Mouse (Mus musculus) CH12.LX (cell line): ENCODE results near the gene Col8a1. TPM values are rescaled to one million over a fixed set of nuclear protein-coding genes. Genes with fewer than 3 reads are reported as not detected.

ENCODE experiments used
- DNase-seq: peaks from one replicate; pipeline ENCODE4 v3.0.0-alpha.2; 2013; ENCODE audit errors: extremely low read depth
- H3K27ac ChIP-seq: 2 replicates; pipeline ENCODE4 v1.5.1; 2012; ENCODE audit warnings: low read depth, mild to moderate bottlenecking, control low read depth, moderate library complexity; ENCODE audit not compliant: insufficient read depth
- H3K27me3 ChIP-seq: replicated peaks from 2 replicates; pipeline ENCODE3; 2012; ENCODE audit warnings: inconsistent platforms
- H3K36me3 ChIP-seq, 2 experiments: replicated peaks in 1 of 2; 2 replicates each; pipeline versions ENCODE3 to v1.6.1; 2012; ENCODE audit warnings: inconsistent platforms in 1 of 2, low read length in 1 of 2, mild to moderate bottlenecking in 1 of 2, mixed read lengths in 1 of 2, moderate library complexity in 1 of 2; ENCODE audit not compliant: control insufficient read depth in 1 of 2, insufficient read depth in 1 of 2
- H3K4me1 ChIP-seq, 2 experiments: 2 replicates each; pipeline ENCODE4 v1.6.1; 2012; ENCODE audit warnings: inconsistent platforms in 1 of 2, moderate library complexity in 1 of 2; ENCODE audit not compliant: insufficient read depth in 2 of 2, control insufficient read depth in 1 of 2
- H3K4me2 ChIP-seq: 2 replicates; pipeline ENCODE4 v1.6.1; 2012; ENCODE audit warnings: low read depth, mild to moderate bottlenecking, control low read depth; ENCODE audit not compliant: poor library complexity, insufficient read depth, severe bottlenecking
- H3K4me3 ChIP-seq, 3 experiments: fragments of 150-350 bp in 1 of 3; sonication (generic) in 1 of 3; replicated peaks in 1 of 3; 2 replicates each; pipeline versions ENCODE3 to v1.5.1; 2011 to 2012; ENCODE audit warnings: low read depth in 2 of 3, low read length in 2 of 3, mild to moderate bottlenecking in 2 of 3, moderate library complexity in 2 of 3, control low read depth in 1 of 3, improper control_type of control experiment in 1 of 3, inconsistent platforms in 1 of 3, mixed read lengths in 1 of 3; ENCODE audit not compliant: poor library complexity in 1 of 3
- H3K79me2 ChIP-seq: replicated peaks from 2 replicates; pipeline ENCODE4 v1.6.1; 2012; ENCODE audit warnings: mild to moderate bottlenecking, moderate library complexity; ENCODE audit not compliant: control insufficient read depth, poor library complexity, insufficient read depth, severe bottlenecking; ENCODE audit errors: extremely low read depth
- H3K9ac ChIP-seq: 2 replicates; pipeline ENCODE4 v1.6.1; 2012; ENCODE audit warnings: low read depth, mild to moderate bottlenecking, control low read depth, moderate library complexity; ENCODE audit not compliant: insufficient read depth
- H3K9me3 ChIP-seq: replicated peaks from 2 replicates; pipeline ENCODE3; 2012; ENCODE audit warnings: low read length, inconsistent platforms, mixed read lengths
- CTCF ChIP-seq, 2 experiments: IDR thresholded peaks in 1 of 2; conservative IDR thresholded peaks in 1 of 2; 2 replicates each; pipeline ENCODE4 v1.5.1; 2011 to 2012; ENCODE audit warnings: low read depth in 2 of 2, low read length in 2 of 2, improper control_type of control experiment in 1 of 2, inconsistent platforms in 1 of 2, mild to moderate bottlenecking in 1 of 2, moderate library complexity in 1 of 2
- EP300 ChIP-seq: IDR thresholded peaks from 2 replicates; pipeline ENCODE4 v1.6.1; 2011; ENCODE audit warnings: low read length, improper control_type of control experiment
- ETS1 ChIP-seq: conservative IDR thresholded peaks from 2 replicates; pipeline ENCODE4 v1.6.1; 2012; ENCODE audit warnings: low read depth, mild to moderate bottlenecking, inconsistent platforms, low read length, improper control_type of control experiment, moderate library complexity
- GABPA ChIP-seq: IDR thresholded peaks from 2 replicates; pipeline ENCODE4 v1.6.1; 2012; ENCODE audit warnings: low read depth, low read length, improper control_type of control experiment, inconsistent platforms; ENCODE audit not compliant: insufficient replicate concordance
- JUN ChIP-seq: IDR thresholded peaks from 2 replicates; pipeline ENCODE4 v1.6.1; 2011; ENCODE audit warnings: low read depth, mild to moderate bottlenecking, low read length, improper control_type of control experiment, moderate library complexity; ENCODE audit not compliant: insufficient read depth
- JUND ChIP-seq: conservative IDR thresholded peaks from 2 replicates; pipeline ENCODE4 v1.6.1; 2011; ENCODE audit warnings: low read depth, low read length, improper control_type of control experiment
- MAFK ChIP-seq: IDR thresholded peaks from 2 replicates; pipeline ENCODE4 v1.6.1; 2011; ENCODE audit warnings: low read length, improper control_type of control experiment; ENCODE audit not compliant: insufficient replicate concordance
- MAX ChIP-seq: IDR thresholded peaks from 2 replicates; pipeline ENCODE4 v1.6.1; 2011; ENCODE audit warnings: low read length, improper control_type of control experiment
- MEF2A ChIP-seq: IDR thresholded peaks from 2 replicates; pipeline ENCODE4 v1.6.1; 2014; ENCODE audit warnings: low read depth, mild to moderate bottlenecking, inconsistent platforms, low read length, improper control_type of control experiment, borderline replicate concordance
- NELFE ChIP-seq: IDR thresholded peaks from 2 replicates; pipeline ENCODE4 v1.6.1; 2011; ENCODE audit warnings: low read depth, low read length, improper control_type of control experiment
- NRF1 ChIP-seq: IDR thresholded peaks from 2 replicates; pipeline ENCODE4 v1.6.1; 2014; ENCODE audit warnings: low read depth, mild to moderate bottlenecking, inconsistent platforms, low read length, improper control_type of control experiment, moderate library complexity
- SIN3A ChIP-seq: IDR thresholded peaks from 2 replicates; pipeline ENCODE4 v1.6.1; 2012; ENCODE audit warnings: low read length, improper control_type of control experiment, inconsistent platforms
- TBP ChIP-seq: conservative IDR thresholded peaks from 2 replicates; pipeline ENCODE4 v1.6.1; 2011; ENCODE audit warnings: low read depth, low read length, improper control_type of control experiment
- UBTF ChIP-seq: IDR thresholded peaks from 2 replicates; pipeline ENCODE4 v1.6.1; 2012; ENCODE audit warnings: low read depth, mild to moderate bottlenecking, inconsistent platforms, low read length, improper control_type of control experiment, moderate library complexity
- USF2 ChIP-seq: conservative IDR thresholded peaks from 2 replicates; pipeline ENCODE4 v1.6.1; 2011; ENCODE audit warnings: low read depth, low read length, improper control_type of control experiment
- ZC3H11A ChIP-seq: IDR thresholded peaks from 2 replicates; pipeline ENCODE4 v1.6.1; 2012; ENCODE audit warnings: low read depth, mild to moderate bottlenecking, inconsistent platforms, low read length, improper control_type of control experiment
- ZKSCAN1 ChIP-seq: IDR thresholded peaks from 2 replicates; pipeline ENCODE4 v1.6.1; 2012; ENCODE audit warnings: low read depth, inconsistent platforms, low read length, improper control_type of control experiment, borderline replicate concordance
- ZNF384 ChIP-seq: IDR thresholded peaks from 2 replicates; pipeline ENCODE4 v1.6.1; 2012; ENCODE audit warnings: low read depth, low read length, improper control_type of control experiment, inconsistent platforms
- dilution Hi-C: fragments of 300-500 bp; cut with MboI; formaldehyde crosslinking; loops from 2 replicates; pipeline ENCODE4 v1.14.3; 2020; ENCODE audit warnings: low sequenced_read_pairs; ENCODE audit not compliant: extremely low pct_unique_long_range_greater_than_20kb, extremely low pct_ligation_motif_present
- in situ Hi-C: fragments of 300-500 bp; cut with MboI; formaldehyde crosslinking; loops from 3 replicates; pipeline ENCODE4 v1.14.3; 2019; ENCODE audit warnings: low sequenced_read_pairs, low pct_ligation_motif_present, low pct_unique_long_range_greater_than_20kb, mixed read lengths
- polyA plus RNA-seq: library from polyadenylated mRNA; unstranded; fragments of >175 nt; gene quantifications from 2 replicates; pipeline ENCODE4 v1.2.1, GENCODE M21; 2012; ENCODE audit warnings: low read depth; ENCODE audit not compliant: insufficient read length
- total RNA-seq, 2 experiments: library from RNA; depleted of rRNA; stranded (reverse); fragments of 300-350 nt in 1 of 2; fragments of >200 nt in 1 of 2; gene quantifications; 2 replicates each; pipeline ENCODE4 v1.2.3; 2012 to 2014

Gene Col8a1
- total and polyA plus RNA-seq, 3 experiments = not detected

DNA sequence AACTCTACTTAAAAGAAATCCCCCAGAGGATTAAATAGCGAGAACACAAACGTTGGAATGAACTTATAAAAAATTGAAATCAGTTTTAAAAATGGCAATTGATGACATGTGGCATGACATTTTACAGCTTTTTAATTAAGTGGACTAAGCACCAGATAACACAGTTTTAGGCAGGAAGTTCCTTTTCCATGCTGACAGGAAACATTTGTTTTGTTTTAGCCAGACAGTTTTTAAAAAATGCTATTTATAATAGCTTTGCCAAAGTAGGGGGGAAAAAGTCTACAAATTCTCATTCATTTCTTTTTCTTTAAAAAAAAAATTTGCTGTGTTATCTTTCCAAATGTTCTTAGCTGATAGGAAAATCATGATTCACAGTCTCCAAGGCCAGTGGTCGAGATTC lies 29.6 kb downstream of the Col8a1 start:
- H3K36me3 ChIP-seq = no peaks in the 10 kb centered on the region
- H3K27me3 ChIP-seq = no peaks in the 10 kb centered on the region
- H3K9ac ChIP-seq = no peak overlapping the region
- no peak overlapping the region for H3K27ac ChIP-seq
- no peak overlapping the region for H3K4me3 ChIP-seq
- TF ChIP-seq GABPA (no peak), JUND (no peak), MAX (no peak), MAFK (no peak)
- in situ Hi-C loops = no loop called here
- peaks cover 3% of the 10 kb centered on the region for H3K9me3 ChIP-seq
- dilution Hi-C loops = no loop called here
- H3K4me1 ChIP-seq = no peaks in the 10 kb centered on the region
- no peaks in the 10 kb centered on the region for H3K79me2 ChIP-seq
- DNase-seq = no peak
- no peak overlapping the region for H3K4me2 ChIP-seq

DNA sequence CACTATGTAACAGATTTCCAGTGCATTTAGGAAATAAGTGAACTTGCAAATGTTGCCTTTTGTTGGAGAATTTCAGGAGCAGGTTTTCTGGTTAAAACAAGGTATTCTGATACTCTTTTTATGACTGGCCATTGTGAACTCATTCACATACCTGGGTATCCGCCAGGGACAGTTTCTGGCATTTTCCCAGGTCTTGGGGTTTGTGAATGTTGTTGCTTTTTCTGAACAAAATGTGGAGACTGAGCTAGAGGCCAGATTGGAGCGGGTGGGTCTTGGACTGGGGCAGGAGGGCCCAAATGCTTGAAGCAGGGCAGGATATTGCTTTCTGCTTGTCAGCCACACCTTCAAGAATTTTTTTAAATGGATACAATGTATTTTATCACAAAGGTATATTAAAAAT lies 35.6 kb downstream of the Col8a1 start:
- Histone ChIP-seq H3K27me3 (no peaks in the 10 kb centered on the region), H3K36me3 (no peaks in the 10 kb centered on the region), H3K9ac (no peak overlapping the region), H3K4me1 (no peaks in the 10 kb centered on the region), H3K4me2 (no peak overlapping the region), H3K27ac (no peak overlapping the region), H3K79me2 (no peaks in the 10 kb centered on the region), H3K4me3 (no peak overlapping the region), H3K9me3 (no peaks in the 10 kb centered on the region)
- in situ Hi-C loops (no loop called here), dilution Hi-C loops (no loop called here)
- no peak for DNase-seq
- no peak for TF ChIP-seq ETS1
- no peak for TF ChIP-seq ZC3H11A
- no peak for TF ChIP-seq SIN3A
- TF ChIP-seq TBP = no peak
- TF ChIP-seq JUN = no peak
- no peak for TF ChIP-seq EP300
- no peak for TF ChIP-seq MAFK
- TF ChIP-seq ZKSCAN1 = no peak
- no peak for TF ChIP-seq CTCF (conservative IDR thresholded peaks at IDR 0.05 in 1 of 2, IDR thresholded peaks at IDR 0.05 in 1 of 2; ENCODE audit: low read depth in 2 of 2, low read length in 2 of 2)
- no peak for TF ChIP-seq USF2
- no peak for TF ChIP-seq NELFE
- no peak for TF ChIP-seq MAX
- no peak for TF ChIP-seq ZNF384

DNA sequence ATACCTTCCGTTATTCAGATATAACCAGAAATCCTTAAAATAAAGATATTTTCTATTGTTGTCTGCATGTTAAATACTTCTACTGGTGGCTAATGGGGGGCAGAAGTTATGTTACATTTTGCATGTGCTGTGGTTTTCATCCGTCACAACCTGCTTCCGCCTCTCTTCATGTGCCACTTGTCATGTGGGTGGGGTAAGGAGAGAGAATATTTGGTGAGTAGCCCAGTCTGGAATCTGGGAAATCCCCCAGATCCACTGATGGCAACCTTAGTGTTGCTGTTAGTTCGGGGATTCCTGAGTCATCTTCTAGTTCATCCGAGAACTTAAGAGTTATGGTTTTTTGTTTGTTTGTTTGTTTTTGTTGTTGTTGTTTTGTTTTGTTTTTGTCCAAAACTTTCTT lies 55.8 kb downstream of the Col8a1 start:
- Histone ChIP-seq H3K9ac (no peak overlapping the region), H3K79me2 (no peaks in the 10 kb centered on the region), H3K27ac (no peak overlapping the region), H3K4me2 (no peak overlapping the region), H3K27me3 (no peaks in the 10 kb centered on the region), H3K36me3 (no peaks in the 10 kb centered on the region), H3K4me3 (no peak overlapping the region), H3K4me1 (no peaks in the 10 kb centered on the region; a peak in 1 of 4 replicates), H3K9me3 (no peaks in the 10 kb centered on the region)
- DNase-seq = no peak
- dilution Hi-C loops (no loop called here), in situ Hi-C loops (no loop called here)
- TF ChIP-seq UBTF (no peak), CTCF (conservative IDR thresholded peaks at IDR 0.05 in 1 of 2, IDR thresholded peaks at IDR 0.05 in 1 of 2; ENCODE audit: low read depth in 2 of 2, low read length in 2 of 2) (no peak), NRF1 (no peak), MEF2A (no peak), JUN (no peak), SIN3A (no peak)
